ENCODE assay signal across 22 mouse cellular contexts in genomic region chr2:155703630-155704029, GRCm38 (mm10). TPM values are rescaled to one million over a fixed set of nuclear protein-coding genes. Genes with fewer than 3 reads are reported as not detected.
DNase-seq lines count a peak whose midpoint lies in the region; ATAC-seq and TF ChIP-seq lines count a peak whose summit lies in the region.
"Had no signal": no experiment of that assay in that cellular context is flagged by ENCODE, and none has a peak within 500 bp of the region (broad histone marks: within the 10 kb centered on the region; RNA-seq: fewer than 3 reads in every experiment).

No protein-coding gene starts in this region.

- peak overlapping the region; percentile 77 for H3K27ac ChIP-seq in forebrain, embryonic 12.5 days
- H3K27ac ChIP-seq in forebrain, postnatal 0 days (ENCODE audit: low read depth, low read length) = no peak overlapping the region
- no peak overlapping the region for H3K27ac ChIP-seq in neural tube, embryonic 11.5 days (ENCODE audit: low read depth, low read length)
- H3K27ac ChIP-seq in midbrain, embryonic 14.5 days (replicated peaks; ENCODE audit: low read depth, low read length) = no peak overlapping the region; the same call in 1 of the 2 replicates
- H3K27ac ChIP-seq: limb, embryonic 15.5 days; stomach, postnatal 0 days had no signal

- no peaks in the 10 kb centered on the region for H3K27me3 ChIP-seq in forebrain, embryonic 12.5 days
- no peaks in the 10 kb centered on the region for H3K27me3 ChIP-seq in forebrain, postnatal 0 days (ENCODE audit: insufficient read depth, low read length)
- H3K27me3 ChIP-seq in neural tube, embryonic 11.5 days (ENCODE audit: control insufficient read depth, insufficient read depth, low read length) = no peaks in the 10 kb centered on the region
- no peaks in the 10 kb centered on the region for H3K27me3 ChIP-seq in midbrain, embryonic 14.5 days (ENCODE audit: control insufficient read depth, insufficient read depth, low read length)
- H3K27me3 ChIP-seq: limb, embryonic 15.5 days had no signal

- no peak overlapping the region for H3K4me2 ChIP-seq in forebrain, embryonic 12.5 days
- no peak overlapping the region for H3K4me2 ChIP-seq in forebrain, postnatal 0 days (ENCODE audit: low read depth)
- H3K4me2 ChIP-seq in neural tube, embryonic 11.5 days (ENCODE audit: low read depth) = no peak overlapping the region
- H3K4me2 ChIP-seq in midbrain, embryonic 14.5 days (ENCODE audit: low read length) = no peak overlapping the region
- H3K4me2 ChIP-seq: limb, embryonic 15.5 days had no signal

- TF ChIP-seq CTCF in forebrain, postnatal 0 days (IDR thresholded peaks at IDR 0.05; ENCODE audit: low read depth) = no peak

- H3K36me3 ChIP-seq in forebrain, embryonic 12.5 days (replicated peaks) = peaks cover 46% of the 10 kb centered on the region
- peaks cover 54% of the 10 kb centered on the region for H3K36me3 ChIP-seq in forebrain, postnatal 0 days (ENCODE audit: insufficient read depth)
- H3K36me3 ChIP-seq in neural tube, embryonic 11.5 days (ENCODE audit: control insufficient read depth, insufficient read depth, low read length) = no peaks in the 10 kb centered on the region
- peaks cover 61% of the 10 kb centered on the region for H3K36me3 ChIP-seq in midbrain, embryonic 14.5 days (ENCODE audit: control insufficient read depth, insufficient read depth, low read length)

- no peak overlapping the region for H3K9ac ChIP-seq in forebrain, embryonic 12.5 days
- H3K9ac ChIP-seq in forebrain, postnatal 0 days = no peak overlapping the region
- H3K9ac ChIP-seq in neural tube, embryonic 11.5 days (ENCODE audit: low read length) = no peak overlapping the region
- H3K9ac ChIP-seq in midbrain, embryonic 14.5 days (replicated peaks; ENCODE audit: low read length) = no peak overlapping the region; the same call in 1 of the 2 replicates
- H3K9ac ChIP-seq: limb, embryonic 15.5 days; liver, postnatal 0 days had no signal

- H3K9me3 ChIP-seq in forebrain, embryonic 12.5 days = no peaks in the 10 kb centered on the region
- H3K9me3 ChIP-seq in forebrain, postnatal 0 days (ENCODE audit: low read length) = no peaks in the 10 kb centered on the region
- H3K9me3 ChIP-seq in neural tube, embryonic 11.5 days (ENCODE audit: control insufficient read depth, low read length) = no peaks in the 10 kb centered on the region
- H3K9me3 ChIP-seq in midbrain, embryonic 14.5 days (ENCODE audit: control insufficient read depth, low read length) = no peaks in the 10 kb centered on the region
- H3K9me3 ChIP-seq: limb, embryonic 15.5 days had no signal

- ATAC-seq in forebrain, embryonic 12.5 days (ENCODE audit: low FRiP score) = peak; percentile 57; the same call in 1 of the 2 replicates
- no peak for ATAC-seq in forebrain, postnatal 0 days
- ATAC-seq in neural tube, embryonic 11.5 days (ENCODE audit: insufficient read depth, low FRiP score, low TSS enrichment) = no peak
- ATAC-seq in midbrain, embryonic 14.5 days (ENCODE audit: low FRiP score, low TSS enrichment) = no peak
- ATAC-seq: inflammation-experienced regulatory T-cells, adult 6 months; liver, postnatal 0 days had no signal

- no peak overlapping the region for H3K4me3 ChIP-seq in forebrain, embryonic 12.5 days (replicated peaks)
- H3K4me3 ChIP-seq in forebrain, postnatal 0 days (ENCODE audit: low read depth, low read length) = no peak overlapping the region
- no peak overlapping the region for H3K4me3 ChIP-seq in neural tube, embryonic 11.5 days (ENCODE audit: low read depth, low read length)
- no peak overlapping the region for H3K4me3 ChIP-seq in midbrain, embryonic 14.5 days (replicated peaks; ENCODE audit: low read depth, low read length)
- H3K4me3 ChIP-seq: limb, embryonic 15.5 days had no signal

- DNase-seq in forebrain, postnatal 0 days = no peak
- DNase-seq in neural tube, embryonic 11.5 days (ENCODE audit: low spot score) = peak; percentile 55
- DNase-seq in neural tube, embryonic 10.5 days (ENCODE audit: extremely low spot score, low spot score) = no peak
- peak; percentile 75 for DNase-seq in embryo, embryonic 10.5 days (ENCODE audit: low spot score)
- DNase-seq in midbrain, embryonic 14.5 days = peak; percentile 58
- no peak for DNase-seq in lung, postnatal 14 days
- no peak for DNase-seq in left cerebral cortex, adult 18-20 months (ENCODE audit: low spot score in 2 of 2)
- DNase-seq: cerebellum, adult 9-10 months; heart, postnatal 10 days; kidney, postnatal 10 days; layer of hippocampus, adult 9-11 months; liver, postnatal 0 days; lung, postnatal 36 days; thymus, postnatal 14 days had no signal

- H3K4me1 ChIP-seq in forebrain, embryonic 12.5 days = no peaks in the 10 kb centered on the region
- H3K4me1 ChIP-seq in forebrain, postnatal 0 days (ENCODE audit: insufficient read depth) = no peaks in the 10 kb centered on the region
- H3K4me1 ChIP-seq in neural tube, embryonic 11.5 days (ENCODE audit: control insufficient read depth, insufficient read depth, low read length) = no peaks in the 10 kb centered on the region
- no peaks in the 10 kb centered on the region for H3K4me1 ChIP-seq in midbrain, embryonic 14.5 days (ENCODE audit: control insufficient read depth, insufficient read depth, low read length)
- H3K4me1 ChIP-seq: limb, embryonic 15.5 days had no signal

- WGBS in forebrain, embryonic 12.5 days = 16% methylated on average over 4 of the region's 4 CpGs
- WGBS in forebrain, postnatal 0 days = 11% methylated on average over 4 of the region's 4 CpGs
- 29% methylated on average over 4 of the region's 4 CpGs for WGBS in neural tube, embryonic 11.5 days
- WGBS in midbrain, embryonic 14.5 days = 14% methylated on average over 4 of the region's 4 CpGs

RNA-seq across cellular contexts. Expression of gene Trpc4ap, which starts 11.4 kb away (rescaled TPM):
- 159 and 167 TPM in 2 replicates for polyA plus RNA-seq in forebrain, embryonic 12.5 days (2016; fragmentation: Nextera tagmentation; extraction: Ambion mirVana)
- total RNA-seq in forebrain, postnatal 0 days (2014; rRNA removed) = 110 and 131 TPM in 2 replicates
- polyA plus RNA-seq in forebrain, postnatal 0 days (2015; fragmentation: Nextera tagmentation; extraction: Ambion mirVana) = 118 and 128 TPM in 2 replicates
- polyA plus RNA-seq in neural tube, embryonic 11.5 days (2014; fragmentation: Nextera tagmentation; extraction: Ambion mirVana) = 155 and 166 TPM in 2 replicates
- 154 and 171 TPM in 2 replicates for polyA plus RNA-seq in midbrain, embryonic 14.5 days (2014; fragmentation: Nextera tagmentation; extraction: Ambion mirVana)
- 100 to 1,000 TPM; 142 to 144 TPM for total RNA-seq in left cerebral cortex, adult 18-20 months (2021)

RNA-seq across cellular contexts. Expression of gene Edem2, which starts 25.6 kb away (rescaled TPM):
- 32.6 and 33.0 TPM in 2 replicates for polyA plus RNA-seq in forebrain, embryonic 12.5 days (2016; fragmentation: Nextera tagmentation; extraction: Ambion mirVana)
- total RNA-seq in forebrain, postnatal 0 days (2014; rRNA removed) = 35.9 and 41.9 TPM in 2 replicates
- 30.7 and 34.1 TPM in 2 replicates for polyA plus RNA-seq in forebrain, postnatal 0 days (2015; fragmentation: Nextera tagmentation; extraction: Ambion mirVana)
- 33.1 and 36.0 TPM in 2 replicates for polyA plus RNA-seq in neural tube, embryonic 11.5 days (2014; fragmentation: Nextera tagmentation; extraction: Ambion mirVana)
- 42.6 and 47.2 TPM in 2 replicates for polyA plus RNA-seq in midbrain, embryonic 14.5 days (2014; fragmentation: Nextera tagmentation; extraction: Ambion mirVana)
- total RNA-seq in left cerebral cortex, adult 18-20 months (2021) = 10 to 100 TPM; 18.2 to 19.9 TPM

RNA-seq across cellular contexts. Expression of gene Gm17581, which starts 32.0 kb away (rescaled TPM):
- not detected in 2 replicates for polyA plus RNA-seq in forebrain, embryonic 12.5 days (2016; fragmentation: Nextera tagmentation; extraction: Ambion mirVana)
- total RNA-seq in forebrain, postnatal 0 days (2014; rRNA removed) = not detected in 2 replicates
- not detected in 2 replicates for polyA plus RNA-seq in forebrain, postnatal 0 days (2015; fragmentation: Nextera tagmentation; extraction: Ambion mirVana)
- not detected in 2 replicates for polyA plus RNA-seq in neural tube, embryonic 11.5 days (2014; fragmentation: Nextera tagmentation; extraction: Ambion mirVana)
- not detected in 2 replicates for polyA plus RNA-seq in midbrain, embryonic 14.5 days (2014; fragmentation: Nextera tagmentation; extraction: Ambion mirVana)
- not detected for total RNA-seq in left cerebral cortex, adult 18-20 months (2021)
- total RNA-seq: ES-E14; gastrocnemius, adult 8-10 months; heart, postnatal 10 days; left cerebral cortex, postnatal 14 days; monocyte, adult 5-6 weeks had no signal
- polyA plus RNA-seq: inflammation-experienced regulatory T-cells, adult 6 months; limb, embryonic 15.5 days; liver, postnatal 0 days; stomach, postnatal 0 days had no signal

RNA-seq across cellular contexts. Expression of gene Procr, which starts 47.3 kb away (rescaled TPM):
- polyA plus RNA-seq in forebrain, embryonic 12.5 days (2016; fragmentation: Nextera tagmentation; extraction: Ambion mirVana) = 1.4 and 2.6 TPM in 2 replicates
- total RNA-seq in forebrain, postnatal 0 days (2014; rRNA removed) = 1.6 and 1.9 TPM in 2 replicates
- polyA plus RNA-seq in forebrain, postnatal 0 days (2015; fragmentation: Nextera tagmentation; extraction: Ambion mirVana) = 1.6 and 1.9 TPM in 2 replicates
- 2.6 and 2.8 TPM in 2 replicates for polyA plus RNA-seq in neural tube, embryonic 11.5 days (2014; fragmentation: Nextera tagmentation; extraction: Ambion mirVana)
- polyA plus RNA-seq in midbrain, embryonic 14.5 days (2014; fragmentation: Nextera tagmentation; extraction: Ambion mirVana) = 1.1 and 2.3 TPM in 2 replicates
- total RNA-seq in left cerebral cortex, adult 18-20 months (2021) = 1 to 10 TPM; 1.6 to 2.0 TPM
- total RNA-seq: monocyte, adult 5-6 weeks had no signal

Comparison
In these comparisons a context has a peak if more than half of its experiments do, and no peak if none do; other contexts are left out.
1. DNase-seq: peak in neural tube, embryonic 11.5 days (single experiment), embryo, embryonic 10.5 days (single experiment) and midbrain, embryonic 14.5 days (single experiment); none in forebrain, postnatal 0 days (single experiment), neural tube, embryonic 10.5 days (single experiment), lung, postnatal 14 days (single experiment) and left cerebral cortex, adult 18-20 months (0 of 2).